Mouse (Mus musculus) megakaryocyte-erythroid progenitor cell, adult 5-6 weeks (primary cell): ENCODE results near the gene 4932438A13Rik. TPM values are rescaled to one million over a fixed set of nuclear protein-coding genes. Genes with fewer than 3 reads are reported as not detected.

Experiments
- ATAC-seq: replicated peaks from 2 replicates; pipeline ENCODE4 v1.8.0; 2016; ENCODE audit warnings: mild to moderate bottlenecking, inconsistent platforms; ENCODE audit not compliant: severe bottlenecking, poor library complexity, low FRiP score, low TSS enrichment
- total RNA-seq, 2 experiments: library from RNA; stranded (forward) in 1 of 2; stranded (reverse) in 1 of 2; fragments of 200-1000, 215-1000 nt in 1 of 2; fragments of >200 nt in 1 of 2; fragmentation: Nextera tagmentation in 1 of 2; gene quantifications; 2 replicates each; pipeline ENCODE4 v1.2.3; 2014 to 2017

The 4932438A13Rik gene
- total RNA-seq, 2 experiments from 2014 or later, result 46.4 to 79.9 TPM

GRCm38 (mm10) chr3:36905372-36905771 is 42.5 kb downstream of the 4932438A13Rik start:
- no peak for ATAC-seq

- no peak for ATAC-seq
Measured at GRCm38 (mm10) chr3:36917832-36918231, 54.9 kb downstream of the 4932438A13Rik start.

- ATAC-seq, result no peak
Measured at GRCm38 (mm10) chr3:36918322-36918721, 55.4 kb downstream of the 4932438A13Rik start.

- no peak for ATAC-seq
Measured at GRCm38 (mm10) chr3:36941572-36941971, 78.7 kb downstream of the 4932438A13Rik start.

GRCm38 (mm10) chr3:36942108-36942507 is 79.2 kb downstream of the 4932438A13Rik start:
- ATAC-seq, result no peak

- ATAC-seq, result no peak
Measured at GRCm38 (mm10) chr3:36943706-36944105, 80.8 kb downstream of the 4932438A13Rik start.

GRCm38 (mm10) chr3:37037979-37038378 is 175.1 kb downstream of the 4932438A13Rik start:
- ATAC-seq, result no peak

GRCm38 (mm10) chr3:37039811-37040210 is 176.9 kb downstream of the 4932438A13Rik start:
- no peak for ATAC-seq

GRCm38 (mm10) chr3:37051491-37051890 is 188.6 kb downstream of the 4932438A13Rik start:
- no peak for ATAC-seq

- no peak for ATAC-seq
Measured at GRCm38 (mm10) chr3:37063406-37063805, 200.5 kb downstream of the 4932438A13Rik start, which contains the start of gene Adad1. Gene Adad1 (plus strand): TSS chr3:37063527.

GRCm38 (mm10) chr3:37073211-37073610 is 210.3 kb downstream of the 4932438A13Rik start:
- no peak for ATAC-seq

GRCm38 (mm10) chr3:37084860-37085259 is 222.0 kb downstream of the 4932438A13Rik start:
- ATAC-seq, result no peak

GRCm38 (mm10) chr3:37090721-37091120 is 227.8 kb downstream of the 4932438A13Rik start:
- no peak for ATAC-seq

Other genes starting within 250 kb of the 4932438A13Rik start
- gene Bbs7, start 249.6 kb upstream of the 4932438A13Rik start, total RNA-seq (2014; fragmentation: Nextera tagmentation), result 2.4 and 3.4 TPM in 2 replicates
- 3.7 and 4.7 TPM in 2 replicates for gene Bbs7, start 249.6 kb upstream of the 4932438A13Rik start, total RNA-seq (2017)
- not detected in 2 replicates for gene Trpc3, start 172.9 kb upstream of the 4932438A13Rik start, total RNA-seq (2014; fragmentation: Nextera tagmentation)
- not detected in 2 replicates for gene Trpc3, start 172.9 kb upstream of the 4932438A13Rik start, total RNA-seq (2017)
- not detected in 2 replicates for gene Adad1, start 200.4 kb downstream of the 4932438A13Rik start, total RNA-seq (2014; fragmentation: Nextera tagmentation)
- not detected in 2 replicates for gene Adad1, start 200.4 kb downstream of the 4932438A13Rik start, total RNA-seq (2017)